Mouse (Mus musculus): Measurements from ENCODE around the gene Gorasp2.

DNA sequence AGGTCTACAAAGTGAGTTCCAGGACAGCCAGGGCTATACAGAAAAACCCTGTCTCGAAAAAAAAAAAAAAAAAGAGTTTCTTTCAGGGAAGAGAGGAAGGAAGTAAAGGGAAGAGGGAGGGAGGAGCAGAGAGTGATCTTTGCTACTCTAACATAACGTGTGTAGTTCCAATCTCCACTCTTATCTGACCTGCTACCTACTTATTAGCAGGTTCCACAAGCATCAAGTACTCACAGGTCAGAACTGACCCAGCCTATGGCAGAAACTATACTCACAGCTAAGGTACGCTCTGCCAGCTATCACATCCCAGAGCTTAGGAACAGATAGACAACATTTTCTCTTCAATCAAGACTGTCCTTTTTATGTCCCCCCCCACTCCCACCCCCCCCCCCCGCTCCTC lies 74.2 kb downstream of the Gorasp2 start:
- TF ChIP-seq POLR2A (IDR thresholded peaks at IDR 0.05; ENCODE audit: low read depth, low read length) (no peak), CTCF (conservative IDR thresholded peaks at IDR 0.05 in 1 of 2, IDR thresholded peaks at IDR 0.05 in 1 of 2; ENCODE audit: low read depth in 2 of 2, low read length in 2 of 2) (no peak), CHD2 (IDR thresholded peaks at IDR 0.05; ENCODE audit: low read length) (no peak), RCOR1 (conservative IDR thresholded peaks at IDR 0.05; ENCODE audit: low read depth, low read length) (no peak), MAZ (IDR thresholded peaks at IDR 0.05; ENCODE audit: low read depth, low read length) (no peak)
